Mouse (Mus musculus): ENCODE data around the gene Lemd1.
"Not testable (repeated sequence)": the region's sequence is repeated elsewhere in the genome, so short reads cannot be mapped to it uniquely, and the experiment has no call there.

Lemd1 gene

DNA sequence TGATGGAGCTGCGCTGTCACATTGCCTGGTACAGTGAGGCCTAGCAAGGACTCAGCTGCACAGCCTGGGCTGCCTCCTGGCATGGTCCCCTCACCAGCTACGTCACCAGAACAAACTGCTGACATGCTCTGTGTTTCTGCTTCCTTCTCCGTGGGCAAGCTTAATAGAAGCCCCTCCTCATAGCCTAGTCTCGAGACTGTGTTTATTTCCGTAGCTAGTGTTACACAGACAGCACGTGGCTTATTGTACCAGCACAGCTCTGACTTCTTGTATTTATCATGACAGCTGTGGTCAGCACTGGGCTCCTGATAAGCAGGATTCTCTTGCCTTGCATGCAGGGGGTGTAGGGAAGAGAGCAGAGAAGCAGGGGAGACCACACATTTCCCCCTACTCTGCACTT is 54.9 kb downstream of the Lemd1 start:
- no peak for DNase-seq (ENCODE audit: low read depth, low spot score)

DNA sequence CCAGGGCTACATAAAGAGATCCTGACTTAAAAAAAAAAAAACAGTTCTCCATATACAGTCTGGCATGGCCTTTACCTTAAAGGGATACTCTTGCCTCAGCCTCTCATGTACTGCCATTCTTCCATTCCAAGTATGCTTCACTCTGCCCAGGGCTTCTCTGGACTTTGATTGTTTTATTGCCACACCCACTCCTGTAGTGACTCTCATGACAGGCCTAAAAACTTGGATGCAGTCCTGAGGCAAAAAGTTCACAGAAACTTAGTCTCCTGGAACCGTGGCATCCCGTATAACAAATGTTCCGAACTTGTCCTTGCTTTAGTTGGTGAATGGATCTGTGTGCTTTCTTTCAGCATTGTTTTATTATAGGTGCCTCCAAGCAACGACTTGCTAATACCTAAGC is 55.4 kb downstream of the Lemd1 start:
- DNase-seq (ENCODE audit: low read depth, low spot score): no peak

DNA sequence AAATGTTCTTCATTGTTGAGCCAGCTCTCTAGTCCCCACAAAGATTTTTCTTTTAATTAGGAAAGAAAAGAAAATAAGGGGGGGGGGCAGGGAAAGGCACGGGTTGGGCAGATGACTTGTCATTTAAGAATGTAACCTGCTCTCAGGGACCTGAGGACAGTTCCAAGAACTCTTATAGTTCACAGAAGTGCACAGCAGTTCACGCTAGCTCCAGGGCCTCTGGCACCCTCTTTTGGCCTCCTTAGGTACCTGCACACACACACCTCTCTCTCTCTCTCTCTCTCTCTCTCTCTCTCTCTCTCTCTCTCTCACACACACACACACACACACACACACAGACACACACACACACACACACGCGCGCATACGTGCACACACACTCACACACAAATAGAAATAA is 63.2 kb downstream of the Lemd1 start:
- DNase-seq (ENCODE audit: low read depth, low spot score): no peak

DNA sequence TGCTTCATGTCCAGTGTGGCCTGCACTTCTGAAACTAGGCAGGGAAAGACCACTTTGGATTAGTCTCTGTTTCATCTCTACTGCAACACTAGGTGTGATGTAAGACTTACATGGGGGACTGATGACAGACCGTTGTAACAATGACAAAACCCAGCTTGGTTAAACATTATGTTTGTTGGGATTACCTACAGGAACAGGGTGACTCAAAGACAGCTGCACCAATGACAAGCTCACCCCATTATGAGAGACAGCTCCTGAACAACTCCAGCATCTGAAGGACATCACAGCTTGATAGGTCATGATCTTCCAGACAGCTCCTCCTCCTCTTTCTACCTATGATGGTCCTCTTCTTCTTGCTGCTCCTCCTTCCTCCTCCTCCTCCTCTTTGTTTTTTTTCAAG is 69.1 kb downstream of the Lemd1 start:
- no peak for DNase-seq (ENCODE audit: low read depth, low spot score)

DNA sequence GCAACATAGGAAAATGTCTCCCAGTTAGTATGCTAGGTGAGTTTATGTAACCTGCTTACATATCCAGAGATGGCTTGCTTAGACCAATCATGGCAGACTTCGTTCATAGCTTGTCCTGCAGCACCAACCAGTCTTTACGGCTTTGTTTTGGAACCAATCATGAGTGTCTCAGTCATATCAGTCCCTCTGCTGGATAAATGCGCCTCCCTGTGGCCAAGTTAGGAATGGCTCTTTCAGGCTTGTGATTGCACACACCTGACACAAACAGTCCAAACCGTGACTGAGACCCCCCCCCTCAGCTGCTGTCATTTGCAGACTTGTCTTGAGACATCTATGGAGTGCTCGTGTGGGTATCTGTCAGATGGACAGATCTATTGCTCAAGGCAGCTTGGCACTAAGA is 69.8 kb downstream of the Lemd1 start:
- DNase-seq (ENCODE audit: low read depth, low spot score): peak; percentile 36

DNA sequence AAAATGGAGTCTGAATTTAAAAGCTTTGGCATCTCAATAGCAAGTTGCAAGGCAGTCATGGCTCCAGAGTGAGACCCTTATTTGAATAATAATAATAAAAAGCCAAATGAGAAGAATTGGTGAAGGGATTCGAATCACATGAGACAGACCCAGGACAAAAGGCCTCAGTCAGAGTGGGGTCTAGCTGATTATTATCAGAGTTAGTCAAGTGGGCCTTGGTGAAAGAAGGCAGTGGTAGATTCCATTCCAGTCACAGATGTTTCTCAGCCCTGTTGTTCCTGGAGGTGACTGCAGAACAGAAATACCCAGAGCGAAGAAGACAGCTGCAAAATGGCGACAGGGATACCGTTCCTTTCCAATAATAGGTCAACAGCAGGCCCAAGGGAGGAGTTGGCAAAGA is 72.4 kb downstream of the Lemd1 start:
- no peak for DNase-seq (ENCODE audit: low read depth, low spot score)

DNA sequence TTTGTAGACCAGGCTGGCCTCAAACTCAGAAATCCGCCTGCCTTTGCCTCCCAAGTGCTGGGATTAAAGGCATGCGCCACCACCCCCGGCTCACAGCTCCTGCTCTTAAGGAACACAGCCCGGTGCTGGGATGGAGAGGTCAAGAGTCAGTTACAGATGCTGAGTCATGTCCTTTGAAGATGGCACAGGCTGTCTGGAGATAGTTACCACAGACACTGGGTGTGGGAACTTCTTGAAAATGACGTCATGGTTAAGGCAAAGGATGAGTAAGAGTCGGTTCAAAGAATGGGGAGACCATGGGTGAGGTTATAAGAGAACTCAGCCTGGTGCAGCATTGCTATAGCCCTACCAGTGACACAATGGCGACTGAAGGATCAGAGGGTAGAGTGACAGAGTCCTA is 73.3 kb downstream of the Lemd1 start:
- peak; percentile 72 for DNase-seq (ENCODE audit: low read depth, low spot score)

DNA sequence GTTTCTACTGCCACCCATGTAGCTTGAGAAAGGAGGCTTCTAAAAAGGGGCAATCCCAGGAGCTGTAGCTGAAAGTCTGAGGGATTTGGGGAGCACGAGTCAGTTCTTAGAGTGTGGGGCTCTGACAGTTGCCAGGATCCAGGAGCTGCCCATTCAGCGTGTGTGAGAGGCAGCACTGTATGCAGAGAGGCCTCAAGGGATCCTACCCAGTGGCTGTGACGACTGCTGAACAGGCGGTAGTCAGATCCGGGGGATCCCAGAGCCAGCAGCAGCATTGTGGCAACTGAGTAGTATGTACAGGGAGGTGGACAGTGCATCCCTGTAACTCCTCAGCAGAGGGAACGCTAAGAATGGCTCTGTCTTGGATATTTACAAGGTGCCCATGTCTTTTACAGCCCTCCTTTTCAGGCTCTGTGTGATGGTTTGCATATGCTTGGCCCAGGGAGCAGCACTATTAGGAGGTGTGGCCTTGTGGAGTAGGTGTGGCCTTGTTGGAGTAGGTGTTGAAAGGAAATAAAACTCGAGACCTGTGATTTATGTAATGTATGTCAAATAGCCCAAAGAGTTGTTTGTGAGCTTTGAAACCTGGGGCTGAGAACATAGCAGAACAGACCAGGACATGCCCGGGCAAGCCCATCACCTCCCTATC is 74.1 kb downstream of the Lemd1 start:
- DNase-seq (ENCODE audit: low read depth, low spot score): no peak

DNA sequence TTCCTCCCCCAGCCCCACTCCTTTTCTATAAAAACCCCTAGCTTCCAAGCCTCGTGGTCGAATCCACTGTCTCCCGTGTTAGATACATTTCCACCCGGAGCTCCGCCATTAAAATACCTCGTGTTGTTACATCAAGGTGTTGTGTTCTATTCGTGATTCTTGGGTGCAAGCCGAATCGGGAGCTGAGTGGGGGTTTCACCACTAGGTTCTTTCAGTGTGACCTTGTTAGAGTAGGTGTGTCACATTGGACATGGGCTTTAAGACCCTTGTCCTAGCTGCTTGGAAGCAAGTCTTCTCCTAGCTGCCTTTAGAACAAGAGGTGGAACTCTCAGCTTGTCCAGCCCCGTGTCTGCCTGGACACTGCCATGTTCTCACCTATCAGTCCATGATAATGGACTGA is 74.7 kb downstream of the Lemd1 start:
- DNase-seq (ENCODE audit: low read depth, low spot score): no peak

DNA sequence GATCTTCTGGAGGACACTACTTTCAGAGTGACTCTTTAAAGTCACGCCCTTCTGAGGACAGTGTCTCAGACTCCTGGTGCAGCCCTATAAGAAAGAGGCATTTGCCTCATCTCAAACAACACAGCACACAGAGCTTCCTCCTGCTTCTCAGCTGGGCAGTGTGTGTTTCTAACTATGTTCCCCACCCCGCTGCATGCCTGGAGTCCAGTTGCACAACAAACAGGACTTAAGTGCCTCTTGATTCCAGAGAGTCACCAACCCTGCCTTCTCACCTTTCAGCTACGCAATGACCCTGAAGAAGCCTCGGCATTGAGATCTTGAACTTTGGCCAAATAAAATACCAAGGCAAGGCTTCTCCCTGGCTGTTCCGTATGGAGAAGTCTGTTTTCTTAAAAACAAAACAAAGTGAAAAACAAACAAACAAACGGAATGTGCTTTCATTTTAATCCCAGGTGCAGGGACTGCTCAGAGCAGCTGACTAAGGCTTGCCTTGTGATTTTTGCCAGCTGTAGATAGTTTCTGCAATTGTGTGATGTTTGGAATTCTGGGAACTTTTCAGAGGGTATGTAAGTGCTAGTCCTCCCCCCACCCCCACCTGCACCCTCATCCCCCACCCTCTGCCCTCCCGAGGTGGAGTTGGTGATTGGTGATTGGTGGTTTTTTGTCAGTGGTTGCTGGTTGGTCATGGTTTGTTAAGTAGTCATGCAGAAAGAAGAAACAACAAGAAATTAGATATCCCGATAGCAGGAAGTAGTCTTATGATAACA is 75.7 kb downstream of the Lemd1 start:
- no peak for DNase-seq (ENCODE audit: low read depth, low spot score)

DNA sequence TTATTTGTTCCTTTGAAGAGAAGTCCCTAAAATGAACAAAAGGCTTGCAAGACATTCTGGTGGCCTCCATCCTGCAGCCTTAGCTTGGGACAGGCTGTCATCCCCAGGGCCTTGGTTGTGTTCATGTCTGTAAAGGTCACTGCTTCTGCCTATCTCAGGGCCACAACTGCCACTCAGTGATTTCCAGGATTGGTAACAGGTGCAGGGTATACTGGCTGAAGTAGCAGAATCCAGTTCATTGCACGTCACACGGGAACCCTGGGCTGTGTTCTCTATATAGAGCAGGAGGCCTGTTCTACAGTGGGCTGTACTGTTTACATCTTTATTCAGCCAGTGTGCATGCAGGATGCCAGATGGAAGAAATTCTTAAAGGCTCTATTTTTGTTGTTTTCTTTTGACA is 76.7 kb downstream of the Lemd1 start:
- DNase-seq (ENCODE audit: low read depth, low spot score): no peak

DNA sequence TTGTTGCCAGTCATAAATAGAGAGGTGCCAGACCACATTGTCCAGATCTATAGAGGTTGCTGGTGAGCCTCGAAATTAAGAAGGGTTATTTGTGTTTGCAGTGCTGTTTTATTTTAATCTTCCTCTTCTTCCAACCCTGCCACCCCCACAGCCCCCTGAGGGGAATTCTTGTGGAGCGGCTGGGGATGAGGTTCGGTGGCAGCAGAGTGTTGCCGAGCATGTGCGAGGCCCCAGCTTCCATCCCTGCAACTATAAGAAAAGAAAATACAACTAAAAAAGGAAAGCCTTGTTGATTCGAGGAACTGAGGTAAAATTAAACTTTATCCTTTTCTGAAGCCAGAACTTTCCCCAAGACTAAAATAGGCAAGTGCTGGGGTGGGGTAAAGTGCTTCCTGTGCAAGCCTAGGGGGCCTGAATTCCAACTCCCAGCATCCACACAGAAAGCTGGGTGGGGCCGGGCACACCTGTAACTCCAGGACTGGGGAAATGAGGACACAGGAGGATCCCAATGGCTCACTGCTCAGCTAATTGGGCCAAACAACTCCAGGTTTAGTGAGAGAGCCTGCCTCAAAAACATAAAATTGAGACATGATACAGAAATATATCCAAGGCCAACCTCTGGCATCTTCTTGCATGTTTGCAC is 77.3 kb downstream of the Lemd1 start:
- no peak for DNase-seq (ENCODE audit: low read depth, low spot score)

DNA sequence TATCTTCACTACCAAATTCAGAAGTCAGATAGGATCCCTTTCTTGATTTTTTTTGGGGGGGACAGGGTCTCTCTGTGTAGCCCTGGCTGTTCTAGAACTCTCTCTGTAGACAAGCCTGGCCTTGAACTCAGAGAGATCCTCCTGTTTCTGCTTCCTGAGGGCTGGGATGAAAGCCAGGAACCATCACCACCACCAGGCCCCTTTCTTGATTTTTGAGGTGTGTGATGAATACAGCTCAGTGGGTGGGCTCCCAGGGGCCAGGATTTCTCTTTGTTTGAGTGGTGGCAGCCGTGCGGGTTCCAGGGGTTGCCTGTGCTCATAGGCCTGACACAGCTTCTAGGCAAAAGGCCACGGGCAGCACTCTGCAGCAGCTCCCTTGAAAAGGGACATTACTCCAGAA is 80.0 kb downstream of the Lemd1 start:
- DNase-seq (ENCODE audit: low read depth, low spot score): no peak

DNA sequence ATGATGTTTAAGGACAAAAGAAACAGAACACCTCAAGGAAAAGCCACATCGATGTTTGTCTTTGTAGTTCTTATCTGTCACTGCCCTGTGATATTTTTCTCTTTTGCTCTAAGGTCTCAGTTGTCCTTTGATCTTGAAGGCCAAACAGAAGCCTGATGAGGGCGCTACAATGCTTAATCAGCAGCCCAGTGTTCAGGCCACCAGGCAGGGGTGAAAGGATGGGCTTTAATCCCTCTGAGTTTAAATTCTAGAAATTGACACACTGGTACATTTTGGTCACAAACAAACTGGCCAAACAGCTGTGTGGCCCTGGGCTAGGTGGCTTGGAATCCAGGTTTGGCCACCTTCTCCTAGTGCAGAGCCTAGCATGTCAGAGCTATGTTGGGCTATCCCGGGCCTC is 85.5 kb downstream of the Lemd1 start:
- no peak for DNase-seq (ENCODE audit: low read depth, low spot score)

DNA sequence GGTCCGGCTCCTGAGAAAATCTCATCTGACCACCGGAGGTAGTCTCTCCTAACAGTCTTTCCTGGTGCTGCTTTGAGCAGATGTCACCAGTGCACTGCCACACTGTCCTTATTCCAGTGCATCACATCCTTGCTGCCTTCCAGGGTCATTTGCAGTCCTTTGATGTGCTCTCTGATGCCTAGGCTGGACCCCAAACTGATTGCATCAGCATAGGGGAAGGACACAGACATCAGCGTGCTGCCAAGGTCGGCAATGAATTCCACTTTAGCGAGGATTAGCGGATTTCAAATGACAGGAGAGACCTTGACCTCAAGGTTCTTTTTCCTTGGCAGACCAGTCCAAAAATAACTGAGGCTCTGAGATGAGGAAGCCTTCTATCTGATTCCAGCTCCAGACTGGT is 85.9 kb downstream of the Lemd1 start:
- no peak for DNase-seq (ENCODE audit: low read depth, low spot score)

DNA sequence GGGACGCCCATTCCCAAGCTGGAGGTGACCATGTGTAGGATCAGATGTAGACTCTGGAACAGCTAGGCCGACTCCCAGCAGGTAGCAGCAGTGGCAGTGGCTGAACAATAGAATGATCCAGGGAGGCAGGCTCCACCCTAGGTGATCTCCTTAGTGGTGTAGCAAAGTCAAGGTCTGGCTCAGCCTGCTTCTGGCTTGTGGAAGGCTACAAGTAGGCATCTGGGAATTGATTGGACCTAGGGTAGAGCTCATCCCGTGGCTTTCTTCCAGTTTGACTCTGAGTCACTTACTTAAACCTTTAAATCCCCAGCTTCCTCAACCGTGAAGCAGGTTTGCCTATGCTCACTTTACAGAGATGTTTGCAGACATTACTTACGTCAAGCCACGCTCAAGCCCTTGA is 89.4 kb downstream of the Lemd1 start:
- not testable (repeated sequence) for DNase-seq (ENCODE audit: low read depth, low spot score)

DNA sequence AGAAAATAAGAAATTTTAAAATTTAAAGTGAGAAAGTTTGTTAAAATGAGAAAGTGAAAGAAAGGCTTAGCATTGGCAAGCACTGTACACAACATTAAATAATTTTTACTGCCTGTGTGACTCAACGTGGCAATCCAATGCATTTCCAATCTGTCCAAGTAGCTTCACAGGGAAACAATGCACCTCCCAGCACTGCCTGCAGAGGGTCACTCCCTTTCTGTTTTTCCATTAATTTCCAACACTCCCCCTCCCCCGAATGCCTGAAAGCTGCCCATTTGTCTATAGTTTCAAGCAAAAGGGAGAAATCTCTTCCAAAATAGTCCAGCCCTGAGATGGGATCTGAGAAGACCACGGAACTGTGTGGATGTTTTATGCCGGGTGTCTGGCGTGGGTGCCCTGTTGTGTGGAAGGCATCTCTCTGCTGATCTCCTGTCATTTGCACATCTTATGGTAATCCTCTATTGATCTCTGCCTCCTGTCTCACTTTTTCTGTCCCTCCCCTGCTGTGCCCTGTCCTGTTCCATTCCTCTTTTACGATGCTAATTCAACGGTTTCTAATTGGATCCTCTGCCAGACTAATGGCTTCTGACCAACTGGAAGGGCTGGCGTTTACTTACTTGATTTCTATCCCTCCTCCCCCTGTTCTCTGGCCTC is 90.4 kb downstream of the Lemd1 start:
- no peak for DNase-seq (ENCODE audit: low read depth, low spot score)

DNA sequence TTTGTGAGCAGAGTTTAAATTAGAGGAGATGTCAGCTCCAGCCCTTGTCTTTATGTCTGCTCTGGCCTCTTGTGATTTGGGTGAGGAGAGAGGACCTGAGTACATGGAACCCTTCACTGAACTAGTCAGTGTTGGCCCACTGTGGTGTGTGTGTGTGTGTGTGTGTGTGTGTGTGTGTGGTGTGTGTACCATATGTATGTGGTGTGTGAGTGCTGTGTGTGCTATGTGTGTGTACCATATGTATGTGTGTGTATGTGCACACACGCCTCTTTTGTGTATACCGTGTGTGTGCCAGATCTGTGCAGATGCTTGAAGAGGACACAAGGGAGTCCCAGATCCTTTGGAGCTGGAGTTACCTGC is 90.9 kb downstream of the Lemd1 start:
- DNase-seq (ENCODE audit: low read depth, low spot score): no peak

DNA sequence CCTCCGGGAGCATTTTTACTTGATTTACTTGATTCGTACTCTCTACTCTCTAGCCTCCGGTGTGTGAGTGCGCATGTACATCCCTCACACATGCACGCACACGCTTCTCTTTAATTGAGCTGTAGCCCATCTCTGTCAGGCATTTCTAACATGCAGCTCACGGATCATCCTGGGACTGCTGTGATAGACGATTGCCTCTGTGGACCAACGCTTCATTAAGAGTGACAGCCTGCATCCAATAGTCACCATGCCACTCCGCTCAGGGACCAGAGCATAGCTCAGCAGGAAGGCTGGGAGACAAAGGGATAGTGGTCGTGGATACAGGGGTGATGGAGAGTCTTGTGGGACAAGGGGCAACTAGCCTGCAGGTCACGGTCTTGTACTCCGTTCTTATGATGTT is 91.8 kb downstream of the Lemd1 start:
- DNase-seq (ENCODE audit: low read depth, low spot score): no peak

DNA sequence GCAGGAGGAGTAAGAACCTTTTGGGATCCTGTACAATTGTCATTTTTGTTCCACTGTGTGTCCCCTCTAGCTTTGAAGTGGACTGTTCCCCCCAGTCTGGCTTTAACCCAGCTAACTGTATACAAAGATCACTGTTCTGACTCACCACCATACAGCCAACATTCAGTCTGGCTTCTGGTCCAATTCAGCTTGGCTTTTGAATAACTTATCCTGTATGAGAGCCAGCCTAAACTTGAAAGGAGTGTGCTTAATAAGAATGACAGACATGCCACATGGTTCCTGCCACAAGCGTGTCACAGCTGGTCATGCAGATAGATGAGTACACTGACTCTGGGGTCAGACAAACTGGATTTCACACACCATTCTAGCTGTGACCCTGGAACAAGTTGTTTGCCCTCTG is 95.5 kb downstream of the Lemd1 start:
- DNase-seq (ENCODE audit: low read depth, low spot score): no peak

DNA sequence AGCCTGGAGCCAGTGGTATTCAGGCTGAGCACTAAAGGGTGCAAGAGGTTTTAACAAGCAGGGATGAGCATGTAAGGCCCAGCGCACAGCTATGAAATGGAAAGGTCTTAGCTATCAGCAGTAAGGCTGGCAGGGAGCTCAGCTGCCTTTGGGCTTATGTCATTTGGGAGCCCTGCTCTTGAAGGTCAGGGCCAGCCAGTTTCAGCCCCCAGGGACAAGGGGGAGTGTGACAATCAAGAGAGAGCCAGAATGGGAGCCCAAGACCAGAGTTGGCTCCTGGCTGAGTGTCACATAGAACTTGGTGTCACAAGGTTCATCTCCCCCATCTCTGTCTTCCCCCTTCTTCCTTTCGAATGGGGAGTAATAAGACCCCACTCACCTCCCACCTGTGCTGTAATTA is 96.2 kb downstream of the Lemd1 start:
- DNase-seq (ENCODE audit: low read depth, low spot score): no peak

DNA sequence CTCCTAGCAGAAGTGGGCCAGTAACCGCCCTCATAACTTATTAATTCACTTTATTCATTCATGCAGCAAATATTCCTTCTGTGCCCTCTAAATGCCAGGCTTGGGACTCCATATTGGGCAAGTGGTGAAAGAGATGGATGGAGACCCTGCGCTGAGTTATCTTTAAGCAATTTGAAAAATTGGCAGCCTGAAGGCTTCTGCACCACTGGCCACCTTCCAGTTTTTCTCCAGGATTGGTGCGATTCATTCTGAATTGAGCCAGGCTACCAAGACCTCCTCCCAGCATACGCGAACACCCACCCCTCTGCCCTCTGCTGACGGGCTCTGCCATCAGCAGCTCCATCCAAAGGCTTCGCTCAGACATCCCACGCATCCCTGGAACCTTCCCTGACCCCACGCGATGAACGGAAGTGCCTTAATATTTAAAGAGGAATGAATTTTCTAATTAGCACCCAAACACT is 96.8 kb downstream of the Lemd1 start:
- DNase-seq (ENCODE audit: low read depth, low spot score): no peak

DNA sequence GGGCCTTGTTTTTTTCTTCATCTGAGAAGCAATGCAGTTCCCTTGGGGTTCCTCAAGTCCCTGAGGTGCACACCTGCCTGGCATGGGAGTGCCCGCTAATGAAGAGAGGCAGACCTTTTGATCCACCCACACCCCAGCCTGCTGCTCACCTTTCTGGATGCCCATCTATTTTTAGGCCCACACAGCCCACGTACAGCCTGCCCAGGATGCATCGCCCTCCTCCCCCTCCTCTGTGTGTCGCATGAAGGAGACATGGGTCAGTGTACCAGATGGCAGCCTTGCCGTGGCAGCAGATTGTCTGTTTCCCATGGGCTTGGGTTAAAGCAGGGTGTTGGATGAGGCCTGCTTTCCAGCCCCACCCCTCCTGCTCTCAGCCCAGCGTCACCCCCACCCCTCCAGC is 98.7 kb downstream of the Lemd1 start:
- no peak for DNase-seq (ENCODE audit: low read depth, low spot score)

All from c-Kit-negative CD71-positive TER-119-positive erythroid progenitor cells, embryonic 14.5 days (primary cell).